Mouse (Mus musculus) MEL (cell line): ENCODE results near the gene Dlgap1. TPM values are rescaled to one million over a fixed set of nuclear protein-coding genes. Genes with fewer than 3 reads are reported as not detected.

Source experiments
- DNase-seq: peaks from one replicate; pipeline ENCODE4 v3.0.0; 2011; ENCODE audit warnings: low read depth, low spot score
- H3K27ac ChIP-seq: 2 replicates; pipeline ENCODE4 v1.5.1; 2012; ENCODE audit warnings: low read depth, mild to moderate bottlenecking, control low read depth, low read length, moderate library complexity; ENCODE audit not compliant: control insufficient read depth
- H3K27me3 ChIP-seq, 2 experiments: fragments of 150-350 bp in 1 of 2; sonication (generic) in 1 of 2; 2 replicates each; pipeline ENCODE4 v1.6.1; 2012; ENCODE audit warnings: low read length in 2 of 2, mild to moderate bottlenecking in 2 of 2, improper control_type of control experiment in 1 of 2, moderate library complexity in 1 of 2; ENCODE audit not compliant: insufficient read depth in 2 of 2, control insufficient read depth in 1 of 2
- H3K36me3 ChIP-seq, 2 experiments: 2 replicates each; pipeline ENCODE4 v1.6.1; 2012 to 2014; ENCODE audit warnings: low read length in 2 of 2, improper control_type of control experiment in 1 of 2, inconsistent platforms in 1 of 2, mild to moderate bottlenecking in 1 of 2; ENCODE audit not compliant: insufficient read depth in 2 of 2, control insufficient read depth in 1 of 2
- H3K4me1 ChIP-seq, 2 experiments: fragments of 150-350 bp in 1 of 2; sonication (generic) in 1 of 2; 2 replicates each; pipeline ENCODE4 v1.6.1; 2012; ENCODE audit warnings: low read length in 2 of 2, improper control_type of control experiment in 1 of 2, mild to moderate bottlenecking in 1 of 2; ENCODE audit not compliant: insufficient read depth in 2 of 2, control insufficient read depth in 1 of 2
- H3K4me3 ChIP-seq, 2 experiments: fragments of 150-350 bp in 1 of 2; sonication (generic) in 1 of 2; 2 replicates each; pipeline ENCODE4 v1.5.1; 2012; ENCODE audit warnings: low read depth in 2 of 2, low read length in 2 of 2, mild to moderate bottlenecking in 2 of 2, moderate library complexity in 2 of 2, control low read depth in 1 of 2, improper control_type of control experiment in 1 of 2; ENCODE audit not compliant: control insufficient read depth in 1 of 2, insufficient read depth in 1 of 2
- H3K79me2 ChIP-seq: 2 replicates; pipeline ENCODE4 v1.6.1; 2012; ENCODE audit warnings: mild to moderate bottlenecking, low read length, moderate library complexity; ENCODE audit not compliant: control insufficient read depth, poor library complexity, insufficient read depth
- H3K9ac ChIP-seq: 2 replicates; pipeline ENCODE4 v1.6.1; 2012; ENCODE audit warnings: low read depth, mild to moderate bottlenecking, control low read depth, low read length, moderate library complexity; ENCODE audit not compliant: control insufficient read depth, poor library complexity, severe bottlenecking
- H3K9me3 ChIP-seq: fragments of 150-350 bp; sonication (generic); replicated peaks from 2 replicates; pipeline ENCODE4 v1.6.1; 2012; ENCODE audit warnings: mild to moderate bottlenecking, low read length, improper control_type of control experiment, moderate library complexity; ENCODE audit not compliant: insufficient read depth
- CHD1 ChIP-seq: IDR thresholded peaks from 2 replicates; pipeline ENCODE4 v1.6.1; 2012; ENCODE audit warnings: low read depth, mild to moderate bottlenecking, inconsistent platforms, low read length, improper control_type of control experiment
- CTCF ChIP-seq, 3 experiments: IDR thresholded peaks in 2 of 3; conservative IDR thresholded peaks in 1 of 3; 2 replicates each; pipeline ENCODE4 v1.5.1; 2011 to 2012; ENCODE audit warnings: low read length in 3 of 3, low read depth in 2 of 3, mild to moderate bottlenecking in 2 of 3, improper control_type of control experiment in 1 of 3, inconsistent platforms in 1 of 3, mixed read lengths in 1 of 3, moderate library complexity in 1 of 3; ENCODE audit not compliant: control insufficient read depth in 1 of 3, insufficient read depth in 1 of 3, poor library complexity in 1 of 3, severe bottlenecking in 1 of 3
- E2F4 ChIP-seq: IDR thresholded peaks from 2 replicates; pipeline ENCODE4 v1.6.1; 2011; ENCODE audit warnings: low read depth, low read length, improper control_type of control experiment, borderline replicate concordance
- ELF1 ChIP-seq: IDR thresholded peaks from 2 replicates; pipeline ENCODE4 v1.6.1; 2014; ENCODE audit warnings: low read depth, mild to moderate bottlenecking, inconsistent platforms, low read length, improper control_type of control experiment, moderate library complexity
- ETS1 ChIP-seq: IDR thresholded peaks from 2 replicates; pipeline ENCODE4 v1.6.1; 2012; ENCODE audit warnings: low read depth, mild to moderate bottlenecking, inconsistent platforms, low read length, improper control_type of control experiment, moderate library complexity
- GABPA ChIP-seq: IDR thresholded peaks from 2 replicates; pipeline ENCODE4 v1.6.1; 2012; ENCODE audit warnings: low read depth, mild to moderate bottlenecking, inconsistent platforms, low read length, improper control_type of control experiment, moderate library complexity
- GATA1 ChIP-seq: IDR thresholded peaks from 2 replicates; pipeline ENCODE4 v1.6.1; 2011; ENCODE audit warnings: low read depth, low read length, improper control_type of control experiment
- JUND ChIP-seq: IDR thresholded peaks from 2 replicates; pipeline ENCODE4 v1.6.1; 2011; ENCODE audit warnings: low read depth, mild to moderate bottlenecking, improper control_type of control experiment, low read length
- KAT2A ChIP-seq: conservative IDR thresholded peaks from 2 replicates; pipeline ENCODE4 v1.6.1; 2012; ENCODE audit warnings: low read depth, low read length, improper control_type of control experiment, inconsistent platforms
- MEF2A ChIP-seq: IDR thresholded peaks from 2 replicates; pipeline ENCODE4 v1.6.1; 2014; ENCODE audit warnings: low read depth, mild to moderate bottlenecking, inconsistent platforms, low read length, improper control_type of control experiment; ENCODE audit not compliant: poor library complexity, insufficient replicate concordance, severe bottlenecking; ENCODE audit errors: extremely low read depth
- MXI1 ChIP-seq: IDR thresholded peaks from 2 replicates; pipeline ENCODE4 v1.6.1; 2011; ENCODE audit warnings: mild to moderate bottlenecking, low read depth, low read length, improper control_type of control experiment
- MYB ChIP-seq: IDR thresholded peaks from 2 replicates; pipeline ENCODE4 v1.6.1; 2011; ENCODE audit warnings: mild to moderate bottlenecking, low read depth, low read length, improper control_type of control experiment
- MYC ChIP-seq: IDR thresholded peaks from 2 replicates; pipeline ENCODE4 v1.6.1; 2011; ENCODE audit warnings: low read depth, mild to moderate bottlenecking, low read length, improper control_type of control experiment, moderate library complexity
- NELFE ChIP-seq: IDR thresholded peaks from 2 replicates; pipeline ENCODE4 v1.6.1; 2011; ENCODE audit warnings: low read depth, low read length, improper control_type of control experiment
- NRF1 ChIP-seq: IDR thresholded peaks from 2 replicates; pipeline ENCODE4 v1.6.1; 2014; ENCODE audit warnings: low read depth, mild to moderate bottlenecking, inconsistent platforms, low read length, improper control_type of control experiment, moderate library complexity; ENCODE audit not compliant: poor library complexity, insufficient read depth, severe bottlenecking
- POLR2A ChIP-seq, 2 experiments: IDR thresholded peaks; 2 replicates each; pipeline ENCODE4 v1.6.1; 2011 to 2012; ENCODE audit warnings: low read length in 2 of 2, mild to moderate bottlenecking in 2 of 2, control low read depth in 1 of 2, improper control_type of control experiment in 1 of 2, low read depth in 1 of 2, moderate library complexity in 1 of 2; ENCODE audit not compliant: control insufficient read depth in 1 of 2, insufficient read depth in 1 of 2, poor library complexity in 1 of 2
- POLR2AphosphoS2 ChIP-seq: IDR thresholded peaks from 2 replicates; pipeline ENCODE4 v1.6.1; 2011; ENCODE audit warnings: low read length, improper control_type of control experiment
- POLR2AphosphoS5 ChIP-seq: IDR thresholded peaks from 2 replicates; pipeline ENCODE4 v1.6.1; 2012; ENCODE audit warnings: low read depth, borderline replicate concordance, mild to moderate bottlenecking, inconsistent platforms, low read length, moderate library complexity, mixed read lengths
- RCOR1 ChIP-seq: IDR thresholded peaks from 2 replicates; pipeline ENCODE4 v1.6.1; 2012; ENCODE audit warnings: low read depth, mild to moderate bottlenecking, inconsistent platforms, low read length, improper control_type of control experiment
- SIN3A ChIP-seq: IDR thresholded peaks from 2 replicates; pipeline ENCODE4 v1.6.1; 2012; ENCODE audit warnings: low read length, improper control_type of control experiment, inconsistent platforms
- TAL1 ChIP-seq: IDR thresholded peaks from 2 replicates; pipeline ENCODE4 v1.6.1; 2012; ENCODE audit warnings: mild to moderate bottlenecking, inconsistent platforms, low read length, moderate library complexity, mixed read lengths
- UBTF ChIP-seq: IDR thresholded peaks from 2 replicates; pipeline ENCODE4 v1.6.1; 2012; ENCODE audit warnings: low read depth, mild to moderate bottlenecking, inconsistent platforms, low read length, improper control_type of control experiment, moderate library complexity, borderline replicate concordance; ENCODE audit not compliant: insufficient read depth
- USF1 ChIP-seq: IDR thresholded peaks from 2 replicates; pipeline ENCODE4 v1.6.1; 2014; ENCODE audit warnings: low read depth, mild to moderate bottlenecking, inconsistent platforms, low read length, improper control_type of control experiment, moderate library complexity
- ZKSCAN1 ChIP-seq: IDR thresholded peaks from 2 replicates; pipeline ENCODE4 v1.6.1; 2012; ENCODE audit warnings: low read depth, mild to moderate bottlenecking, inconsistent platforms, low read length, improper control_type of control experiment, moderate library complexity
- ZNF384 ChIP-seq: IDR thresholded peaks from 2 replicates; pipeline ENCODE4 v1.6.1; 2012; ENCODE audit warnings: low read depth, mild to moderate bottlenecking, inconsistent platforms, low read length, improper control_type of control experiment
- polyA plus RNA-seq, 2 experiments: library from polyadenylated mRNA; stranded (reverse) in 1 of 2; unstranded in 1 of 2; fragments of >175 nt in 1 of 2; fragments of >200 nt in 1 of 2; gene quantifications; 2 replicates each; pipeline versions ENCODE4 v1.2.1 to v1.2.4; 2012; ENCODE audit warnings: low replicate concordance in 2 of 2, low read depth in 1 of 2; ENCODE audit not compliant: insufficient read length in 2 of 2, insufficient read depth in 1 of 2, missing spikeins in 1 of 2
- total RNA-seq: library from RNA; depleted of rRNA; stranded (reverse); fragments of 300-350 nt; gene quantifications from 2 replicates; pipeline ENCODE4 v1.2.3, GENCODE M21; 2012

The Dlgap1 gene
- total and polyA plus RNA-seq, 3 experiments: 0.06 TPM; not detected in 2

- DNase-seq: no peak
- no peak overlapping the region for H3K4me3 ChIP-seq
- H3K9ac ChIP-seq: no peak overlapping the region
- H3K4me1 ChIP-seq: no peaks in the 10 kb centered on the region
- no peaks in the 10 kb centered on the region for H3K27me3 ChIP-seq
- H3K9me3 ChIP-seq: no peaks in the 10 kb centered on the region
- H3K79me2 ChIP-seq: no peaks in the 10 kb centered on the region
- H3K36me3 ChIP-seq: no peaks in the 10 kb centered on the region
- TF ChIP-seq CTCF (IDR thresholded peaks at IDR 0.05 in 2 of 3, conservative IDR thresholded peaks at IDR 0.05 in 1 of 3; ENCODE audit: control insufficient read depth in 1 of 3, insufficient read depth in 1 of 3, low read depth in 2 of 3, low read length in 3 of 3, poor library complexity in 1 of 3, severe bottlenecking in 1 of 3) (no peak), ZNF384 (no peak), USF1 (no peak), POLR2AphosphoS5 (no peak), RCOR1 (no peak), JUND (no peak), NRF1 (no peak), E2F4 (no peak), MXI1 (no peak), ZKSCAN1 (no peak), GATA1 (no peak), MEF2A (no peak), POLR2A (IDR thresholded peaks at IDR 0.05; ENCODE audit: control insufficient read depth in 1 of 2, insufficient read depth in 1 of 2, low read depth in 1 of 2, low read length in 2 of 2, poor library complexity in 1 of 2) (no peak), SIN3A (no peak), NELFE (no peak), UBTF (no peak)
- no peak overlapping the region for H3K27ac ChIP-seq
These were observed 51.5 kb downstream of the Dlgap1 start for GRCm38 (mm10) chr17:70020376-70020775.

GRCm38 (mm10) chr17:70022618-70023017 is 53.7 kb downstream of the Dlgap1 start:
- TF ChIP-seq POLR2AphosphoS5 (no peak), CHD1 (no peak), POLR2AphosphoS2 (no peak), ELF1 (no peak), E2F4 (no peak), GABPA (no peak), ETS1 (no peak), TAL1 (no peak), MYB (no peak), MYC (no peak), NRF1 (no peak), POLR2A (IDR thresholded peaks at IDR 0.05; ENCODE audit: control insufficient read depth in 1 of 2, insufficient read depth in 1 of 2, low read depth in 1 of 2, low read length in 2 of 2, poor library complexity in 1 of 2) (no peak), CTCF (IDR thresholded peaks at IDR 0.05 in 2 of 3, conservative IDR thresholded peaks at IDR 0.05 in 1 of 3; ENCODE audit: control insufficient read depth in 1 of 3, insufficient read depth in 1 of 3, low read depth in 2 of 3, low read length in 3 of 3, poor library complexity in 1 of 3, severe bottlenecking in 1 of 3) (no peak), ZNF384 (no peak), KAT2A (no peak)
- TF ChIP-seq, all 39 proteins: peak for 0
- no peak for DNase-seq
- Histone ChIP-seq H3K9me3 (no peaks in the 10 kb centered on the region), H3K36me3 (no peaks in the 10 kb centered on the region), H3K9ac (no peak overlapping the region), H3K4me1 (no peaks in the 10 kb centered on the region), H3K27me3 (no peaks in the 10 kb centered on the region), H3K79me2 (no peaks in the 10 kb centered on the region), H3K4me3 (no peak overlapping the region), H3K27ac (no peak overlapping the region)
